Mouse (Mus musculus): ENCODE data around the gene Kpna2.
"Not testable (repeated sequence)": the region's sequence is repeated elsewhere in the genome, so short reads cannot be mapped to it uniquely, and the experiment has no call there.

Kpna2 gene

GRCm38 (mm10) chr11:106985979-106986604 is 13.2 kb downstream of the Kpna2 start:
- DNase-seq (ENCODE audit: low spot score in 2 of 2), result not testable (repeated sequence)

GRCm38 (mm10) chr11:106982351-106982750 is 17.0 kb downstream of the Kpna2 start:
- no peak for DNase-seq (ENCODE audit: low spot score in 2 of 2)

GRCm38 (mm10) chr11:106981787-106982186 is 17.6 kb downstream of the Kpna2 start:
- no peak for DNase-seq (ENCODE audit: low spot score in 2 of 2)

- peak in 1 of 2 experiments; percentile 45 for DNase-seq (ENCODE audit: low spot score in 2 of 2)
These were observed 18.9 kb downstream of the Kpna2 start for GRCm38 (mm10) chr11:106980455-106980854.

GRCm38 (mm10) chr11:106976194-106976593 is 23.1 kb downstream of the Kpna2 start:
- no peak for DNase-seq (ENCODE audit: low spot score in 2 of 2)

GRCm38 (mm10) chr11:106975419-106976177 is 23.7 kb downstream of the Kpna2 start:
- DNase-seq (ENCODE audit: low spot score in 2 of 2), result no peak

- no peak for DNase-seq (ENCODE audit: low spot score in 2 of 2)
These were observed 24.9 kb downstream of the Kpna2 start for GRCm38 (mm10) chr11:106974440-106974839.

- no peak for DNase-seq (ENCODE audit: low spot score in 2 of 2)
These were observed 26.3 kb downstream of the Kpna2 start for GRCm38 (mm10) chr11:106973016-106973415.

- no peak for DNase-seq (ENCODE audit: low spot score in 2 of 2)
These were observed 29.5 kb downstream of the Kpna2 start for GRCm38 (mm10) chr11:106969798-106970197.

- no peak for DNase-seq (ENCODE audit: low spot score in 2 of 2)
These were observed 31.7 kb downstream of the Kpna2 start for GRCm38 (mm10) chr11:106967630-106968029.

GRCm38 (mm10) chr11:106965881-106966280 is 33.5 kb downstream of the Kpna2 start:
- DNase-seq (ENCODE audit: low spot score in 2 of 2), result no peak

GRCm38 (mm10) chr11:106962310-106962709 is 37.0 kb downstream of the Kpna2 start:
- no peak for DNase-seq (ENCODE audit: low spot score in 2 of 2)

GRCm38 (mm10) chr11:106961471-106962081 is 37.8 kb downstream of the Kpna2 start:
- DNase-seq (ENCODE audit: low spot score in 2 of 2), result peak; percentile 55 to 56

GRCm38 (mm10) chr11:106959121-106959520 is 40.2 kb downstream of the Kpna2 start:
- DNase-seq (ENCODE audit: low spot score in 2 of 2), result no peak

- DNase-seq (ENCODE audit: low spot score in 2 of 2), result no peak
These were observed 40.8 kb downstream of the Kpna2 start for GRCm38 (mm10) chr11:106958407-106959071.

- DNase-seq (ENCODE audit: low spot score in 2 of 2), result peak in 1 of 2 experiments; percentile 11
These were observed 41.9 kb downstream of the Kpna2 start for GRCm38 (mm10) chr11:106957271-106957980.

- no peak for DNase-seq (ENCODE audit: low spot score in 2 of 2)
These were observed 44.8 kb downstream of the Kpna2 start for GRCm38 (mm10) chr11:106954566-106954965.

- DNase-seq (ENCODE audit: low spot score in 2 of 2), result no peak
These were observed 45.2 kb downstream of the Kpna2 start for GRCm38 (mm10) chr11:106954116-106954515.
